Mouse (Mus musculus) small intestine, adult 2 months (tissue): Measurements from ENCODE around the gene Ngef. TPM values are rescaled to one million over a fixed set of nuclear protein-coding genes. Genes with fewer than 3 reads are reported as not detected.

ENCODE experiments used
- H3K27ac ChIP-seq: fragments of 200-500 bp; 2 replicates; pipeline ENCODE4 v1.5.1; 2012; ENCODE audit warnings: low read depth, low read length, control low read depth, inconsistent platforms; ENCODE audit not compliant: insufficient read depth
- H3K27me3 ChIP-seq: fragments of 200-500 bp; 2 replicates; pipeline ENCODE4 v1.6.1; 2012; ENCODE audit warnings: mild to moderate bottlenecking, moderate library complexity, low read length, inconsistent platforms; ENCODE audit not compliant: control insufficient read depth, insufficient read depth
- H3K36me3 ChIP-seq: fragments of 200-500 bp; 2 replicates; pipeline ENCODE4 v1.6.1; 2012; ENCODE audit warnings: mild to moderate bottlenecking, low read length, control low read depth, inconsistent platforms; ENCODE audit not compliant: control insufficient read depth, insufficient read depth
- H3K4me1 ChIP-seq: fragments of 200-500 bp; 2 replicates; pipeline ENCODE4 v1.6.1; 2012; ENCODE audit warnings: low read length, inconsistent platforms, mixed read lengths; ENCODE audit not compliant: control insufficient read depth, insufficient read depth, insufficient read length
- H3K4me3 ChIP-seq: fragments of 200-500 bp; 2 replicates; pipeline ENCODE4 v1.5.1; 2012; ENCODE audit warnings: low read depth, mild to moderate bottlenecking, control low read depth, inconsistent platforms, low read length, moderate library complexity
- CTCF ChIP-seq: fragments of 200-500 bp; IDR thresholded peaks from 2 replicates; pipeline ENCODE4 v1.5.1; 2012; ENCODE audit warnings: low read depth, mild to moderate bottlenecking, control low read depth, inconsistent platforms, low read length, moderate library complexity, mixed read lengths; ENCODE audit not compliant: insufficient replicate concordance, insufficient read length; ENCODE audit errors: extremely low read depth
- POLR2A ChIP-seq: fragments of 200-500 bp; IDR thresholded peaks from 2 replicates; pipeline ENCODE4 v1.6.1; 2012; ENCODE audit warnings: low read depth, mild to moderate bottlenecking, control low read depth, inconsistent platforms, low read length, moderate library complexity
- WGBS: fragments of 180-500 bp; shearing (Covaris S2); methylation state at CpG from one replicate; pipeline ENCODE4 v1.1.7; 2018; 5-methylcytosine and 5-hydroxymethylcytosine counted together
- polyA plus RNA-seq: library from polyadenylated mRNA; depleted of rRNA; stranded (reverse); fragments of >200 nt; gene quantifications from 2 replicates; pipeline ENCODE4 v1.2.3, GENCODE M21; 2012

Gene Ngef
- polyA plus RNA-seq, 1 experiment = 24.1 TPM

DNA sequence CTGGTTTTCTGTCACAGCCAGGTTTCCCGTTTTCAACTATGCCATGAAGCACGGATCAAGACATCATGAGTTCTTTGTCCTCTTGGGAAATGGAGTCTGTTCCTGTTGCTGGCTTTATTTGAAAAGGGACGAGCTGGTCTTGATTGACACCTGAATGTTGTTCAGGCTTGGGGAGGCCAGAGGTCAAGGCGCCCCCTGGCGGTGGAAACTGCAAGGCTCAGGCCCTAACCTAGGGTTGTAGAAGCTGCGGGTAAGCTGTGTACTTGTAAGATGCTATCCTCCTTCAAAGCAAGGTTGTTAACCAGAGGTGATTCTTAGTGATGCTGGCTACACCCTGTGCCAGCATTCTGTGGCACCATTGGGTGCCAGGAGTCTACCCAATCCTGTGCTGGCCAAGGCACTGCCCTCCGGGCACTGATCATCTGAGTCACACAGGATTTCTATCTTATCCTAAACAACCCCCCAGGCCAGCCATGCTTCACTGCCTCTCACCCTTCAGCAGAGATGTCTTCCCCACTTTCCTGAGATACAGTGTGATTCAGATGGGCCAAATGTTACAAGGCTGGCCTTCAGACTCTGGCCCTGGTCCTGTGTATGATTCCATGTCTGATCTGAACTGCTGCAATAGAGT, 34.9 kb upstream of the Ngef start:
- Histone ChIP-seq H3K4me1 (peaks cover 5% of the 10 kb centered on the region), H3K36me3 (no peaks in the 10 kb centered on the region), H3K4me3 (no peak overlapping the region), H3K27ac (no peak overlapping the region), H3K27me3 (no peaks in the 10 kb centered on the region)
- 25% methylated on average over 7 of the region's 7 CpGs for WGBS
- TF ChIP-seq POLR2A = no peak
- peak; percentile 96 for TF ChIP-seq CTCF

DNA sequence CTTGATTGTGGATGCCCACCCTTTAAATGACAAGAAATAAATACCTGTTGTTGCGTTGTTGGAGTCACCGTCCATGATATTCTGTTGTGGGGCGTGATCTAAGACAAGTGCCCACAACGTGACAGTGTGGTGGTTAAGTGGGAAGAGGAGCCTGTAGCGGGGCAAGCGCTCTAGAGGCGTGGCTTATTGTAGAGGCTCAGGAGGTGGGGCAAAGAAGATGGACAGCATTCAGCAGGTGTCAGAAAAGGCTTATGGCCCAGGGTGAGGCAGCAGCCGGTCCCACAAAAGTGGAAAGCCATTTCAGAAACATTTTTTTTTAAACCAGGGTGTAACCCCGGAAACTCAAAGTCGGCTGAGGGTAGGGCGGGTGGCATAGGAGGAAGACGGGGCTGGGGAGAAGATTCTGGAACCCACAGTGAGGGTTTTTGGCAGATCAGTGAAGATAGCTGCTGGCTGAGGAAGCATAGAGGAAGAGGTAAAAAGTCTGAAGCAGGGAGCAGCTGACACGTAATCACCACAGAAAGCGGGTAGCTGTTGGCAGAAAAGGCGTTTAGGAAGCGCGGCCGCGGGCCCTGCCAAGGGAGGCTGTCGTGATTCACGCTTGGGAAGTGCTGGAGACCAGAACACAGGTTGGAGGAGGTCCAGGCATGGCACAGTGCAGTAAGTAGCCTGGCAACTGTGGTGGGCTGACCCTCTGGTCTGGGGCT, 33.9 kb upstream of the Ngef start:
- Histone ChIP-seq H3K27me3 (no peaks in the 10 kb centered on the region), H3K4me3 (peak overlapping the region; percentile 32), H3K36me3 (no peaks in the 10 kb centered on the region), H3K27ac (no peak overlapping the region), H3K4me1 (peaks cover 5% of the 10 kb centered on the region)
- 65% methylated on average over 21 of the region's 21 CpGs for WGBS
- TF ChIP-seq CTCF (no peak), POLR2A (no peak)

- H3K4me1 ChIP-seq = peaks cover 5% of the 10 kb centered on the region
- H3K27ac ChIP-seq = no peak overlapping the region
- no peak overlapping the region for H3K4me3 ChIP-seq
- no peaks in the 10 kb centered on the region for H3K27me3 ChIP-seq
- no peaks in the 10 kb centered on the region for H3K36me3 ChIP-seq
- TF ChIP-seq POLR2A = no peak
- no peak for TF ChIP-seq CTCF
- WGBS = 83% methylated on average over 2 of the region's 2 CpGs
Observed at GRCm38 (mm10) chr1:87605296-87605695, 31.6 kb upstream of the Ngef start.

DNA sequence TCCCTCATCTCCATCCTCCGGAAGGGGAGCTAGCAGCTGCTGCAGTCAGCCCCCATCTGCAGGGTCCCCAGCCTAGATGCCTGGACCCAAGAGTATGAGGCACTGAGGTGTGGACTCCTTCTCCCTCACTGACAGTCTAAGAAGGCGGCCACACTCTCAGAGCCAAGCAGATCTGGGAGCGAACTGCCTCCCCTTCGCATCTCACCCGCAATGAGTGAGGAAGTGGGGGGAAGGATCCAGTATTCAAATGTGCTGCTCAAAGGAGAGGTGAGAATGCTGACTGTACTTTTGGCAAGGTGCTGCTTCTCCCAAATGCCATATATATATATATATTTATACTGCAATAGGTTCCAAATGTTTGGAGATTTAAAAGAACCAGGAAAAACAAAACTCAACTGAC, 29.7 kb upstream of the Ngef start:
- H3K4me3 ChIP-seq = no peak overlapping the region
- TF ChIP-seq POLR2A = no peak
- no peak for TF ChIP-seq CTCF
- peaks cover 5% of the 10 kb centered on the region for H3K4me1 ChIP-seq
- no peaks in the 10 kb centered on the region for H3K36me3 ChIP-seq
- no peak overlapping the region for H3K27ac ChIP-seq
- 91% methylated on average over 5 of the region's 5 CpGs for WGBS
- no peaks in the 10 kb centered on the region for H3K27me3 ChIP-seq

DNA sequence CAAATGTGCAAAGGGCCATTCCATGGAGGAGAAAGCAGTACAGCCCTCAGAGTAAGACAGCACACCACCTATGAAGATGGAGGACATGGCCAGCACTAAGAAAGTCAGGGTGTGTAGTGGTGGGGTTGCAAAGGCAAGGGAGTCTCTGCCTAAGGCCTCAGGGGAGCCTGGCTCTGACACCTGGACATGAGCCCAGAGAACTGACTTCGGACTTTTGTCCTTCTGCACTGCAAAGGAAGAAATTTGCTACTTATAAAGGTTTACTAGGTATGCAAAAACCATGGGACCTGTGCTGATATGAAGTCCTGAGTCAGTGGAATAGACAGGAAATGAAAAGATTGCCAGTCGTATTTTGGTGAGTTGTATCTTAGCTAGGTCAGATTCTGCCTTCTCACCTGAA, 28.1 kb upstream of the Ngef start:
- Histone ChIP-seq H3K36me3 (no peaks in the 10 kb centered on the region), H3K4me1 (no peaks in the 10 kb centered on the region), H3K4me3 (no peak overlapping the region), H3K27me3 (no peaks in the 10 kb centered on the region), H3K27ac (no peak overlapping the region)
- 23% methylated on average over 2 of the region's 2 CpGs for WGBS
- TF ChIP-seq CTCF = no peak
- no peak for TF ChIP-seq POLR2A

DNA sequence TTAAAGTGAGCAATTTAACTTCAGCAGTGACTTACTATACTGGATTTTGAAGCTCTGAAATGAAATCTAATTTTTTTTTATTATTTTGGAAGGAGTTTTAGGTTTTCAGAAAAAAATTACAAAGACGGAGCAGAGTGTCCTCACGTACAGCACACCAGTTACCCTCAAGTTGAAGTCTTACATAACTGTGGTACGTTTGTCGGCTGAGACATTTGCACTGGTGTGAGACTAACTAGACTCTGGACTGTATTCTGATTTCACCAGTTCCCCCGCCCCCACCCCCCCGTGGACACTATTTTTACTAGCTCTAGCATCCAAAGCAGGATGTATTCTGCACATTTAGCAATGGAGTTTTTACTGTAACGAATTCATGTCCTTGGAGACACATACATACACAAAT, 26.9 kb upstream of the Ngef start:
- Histone ChIP-seq H3K27me3 (no peaks in the 10 kb centered on the region), H3K4me3 (no peak overlapping the region), H3K36me3 (no peaks in the 10 kb centered on the region), H3K27ac (no peak overlapping the region), H3K4me1 (no peaks in the 10 kb centered on the region)
- TF ChIP-seq POLR2A = no peak
- TF ChIP-seq CTCF = no peak
- WGBS = 74% methylated on average over 7 of the region's 7 CpGs

DNA sequence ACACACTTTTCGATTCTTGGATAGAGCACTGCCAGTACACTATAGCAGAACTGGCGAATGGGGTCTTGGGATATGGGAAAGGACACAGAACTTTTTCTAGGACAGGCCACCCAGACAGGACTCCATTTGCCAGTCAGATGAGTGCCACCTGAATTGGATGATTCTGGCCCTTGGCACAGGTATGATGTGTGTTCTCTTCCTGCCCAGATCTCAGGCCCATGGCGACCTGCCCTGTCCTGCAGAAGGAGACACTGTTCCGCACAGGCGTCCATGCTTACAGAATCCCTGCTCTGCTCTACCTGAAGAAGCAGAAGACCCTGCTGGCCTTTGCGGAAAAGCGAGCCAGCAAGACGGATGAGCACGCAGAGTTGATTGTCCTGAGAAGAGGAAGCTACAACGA, 21.0 kb upstream of the Ngef start:
- 93% methylated on average over 10 of the region's 10 CpGs for WGBS
- no peak overlapping the region for H3K27ac ChIP-seq
- peaks cover 1% of the 10 kb centered on the region; the same call in 1 of the 2 replicates for H3K4me1 ChIP-seq
- H3K36me3 ChIP-seq = no peaks in the 10 kb centered on the region
- H3K4me3 ChIP-seq = no peak overlapping the region
- TF ChIP-seq POLR2A (no peak), CTCF (no peak)
- H3K27me3 ChIP-seq = no peaks in the 10 kb centered on the region
